13 mouse cellular contexts compared by ENCODE assay signal in the genomic region with DNA sequence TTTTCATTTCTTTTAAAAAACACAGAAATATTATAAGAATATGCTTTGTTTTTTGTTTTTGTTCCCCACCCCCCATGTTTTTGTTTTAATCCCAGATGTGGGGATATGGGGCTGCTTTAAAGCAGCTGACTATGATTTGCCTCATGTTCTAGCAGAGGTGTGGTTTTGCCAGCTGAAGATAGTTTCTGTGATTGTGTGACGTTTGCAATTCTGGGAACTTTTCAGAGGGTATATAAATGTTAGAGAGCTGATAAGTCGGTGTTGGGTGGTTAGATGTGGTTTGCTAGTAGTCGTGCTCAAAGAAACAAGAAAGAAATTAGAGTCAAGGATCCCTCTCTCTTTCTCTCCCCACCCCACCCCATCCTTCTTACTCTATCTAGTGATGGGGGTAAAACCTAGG.
"Had no signal": no experiment of that assay in that cellular context is flagged by ENCODE, and none has a peak within 500 bp of the region (broad histone marks: within the 10 kb centered on the region; RNA-seq: fewer than 3 reads in every experiment).

No protein-coding gene starts in this region.

- DNase-seq: lung, adult 18-20 months; lung, embryonic 14.5 days; lung, postnatal 10 days; lung, postnatal 4 days; midbrain, embryonic 14.5 days; right cerebral cortex, postnatal 14 days; thymus, adult 18-20 months; thymus, postnatal 14 days; thymus, postnatal 36 days had no signal

- H3K4me2 ChIP-seq: lung, embryonic 14.5 days; midbrain, embryonic 12.5 days; neural tube, embryonic 12.5 days had no signal

- H3K27ac ChIP-seq: midbrain, embryonic 12.5 days; neural tube, embryonic 12.5 days had no signal

- H3K9ac ChIP-seq: lung, embryonic 14.5 days; midbrain, embryonic 12.5 days; neural tube, embryonic 12.5 days had no signal

- H3K36me3 ChIP-seq: midbrain, embryonic 12.5 days; neural tube, embryonic 12.5 days had no signal

- ATAC-seq: midbrain, embryonic 16.5 days had no signal

- H3K9me3 ChIP-seq: midbrain, embryonic 12.5 days; neural tube, embryonic 12.5 days had no signal

- H3K27me3 ChIP-seq: midbrain, embryonic 12.5 days; neural tube, embryonic 12.5 days had no signal

- H3K4me3 ChIP-seq: midbrain, embryonic 12.5 days; myocyte; neural tube, embryonic 12.5 days had no signal
